Mouse (Mus musculus): ENCODE measurements around the gene Zfp94.

DNA sequence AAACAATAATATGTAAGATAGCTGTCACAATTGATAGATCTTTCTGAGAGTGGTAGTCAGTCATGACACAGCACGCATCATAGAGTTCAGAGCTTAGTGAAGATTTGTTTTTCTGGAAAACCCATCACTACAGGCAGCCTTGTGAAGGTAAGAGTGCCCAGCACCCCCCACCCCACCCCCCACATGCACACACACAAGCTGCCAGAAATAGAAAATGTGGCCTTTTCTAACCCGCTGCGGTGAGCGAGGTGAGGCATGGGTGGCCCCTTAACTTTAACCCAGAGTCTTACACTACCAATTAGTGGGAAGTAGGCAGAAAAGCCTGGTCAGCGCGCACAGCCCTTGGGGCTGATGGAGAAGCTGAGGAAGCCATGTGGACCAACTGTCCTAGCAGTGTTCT lies 45.3 kb downstream of the Zfp94 start:
- TF ChIP-seq CTCF (IDR thresholded peaks at IDR 0.05; ENCODE audit: insufficient read depth, low read length) (no peak), POLR2A (IDR thresholded peaks at IDR 0.05; ENCODE audit: borderline replicate concordance, extremely low read depth, low read depth, low read length) (no peak)
